In the genomic region with DNA sequence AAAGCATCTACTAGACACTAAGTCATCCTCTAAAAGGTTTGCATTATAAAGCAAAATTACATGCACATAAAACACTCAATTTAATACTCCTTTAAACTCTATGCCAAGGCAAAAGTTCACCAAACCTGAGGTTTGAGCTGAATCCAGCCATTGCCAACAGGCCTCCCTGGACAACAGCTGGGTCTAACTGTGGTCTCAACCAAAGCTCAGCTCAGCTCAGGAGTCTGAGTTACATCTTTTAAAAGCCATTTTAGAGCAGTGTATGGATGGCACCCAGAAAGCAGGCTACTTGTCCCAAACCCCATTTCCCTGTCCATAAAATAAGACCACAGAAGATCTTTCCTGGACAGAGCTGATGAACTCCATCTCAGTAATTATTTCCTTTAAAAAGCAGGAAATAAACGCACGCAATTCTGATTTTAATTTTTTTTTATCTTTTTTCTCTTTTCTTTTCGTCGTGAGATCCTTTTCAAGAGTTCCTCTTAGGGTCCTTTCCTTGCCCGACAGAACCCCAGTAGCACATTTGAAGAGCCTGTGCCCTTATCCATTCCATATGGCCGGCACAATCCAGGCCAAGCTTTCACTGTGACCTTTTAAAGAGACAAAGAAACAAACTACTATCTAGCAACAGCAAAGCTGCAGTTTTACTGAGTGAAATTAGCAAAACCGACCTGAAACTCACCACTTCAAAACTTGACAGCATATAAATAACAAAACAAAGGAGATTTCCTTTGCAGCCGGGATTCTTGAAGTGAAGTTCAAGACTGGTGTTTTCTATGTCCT, we compare ENCODE assay signal across 8 mouse cellular contexts. TPM values are rescaled to one million over a fixed set of nuclear protein-coding genes. Genes with fewer than 3 reads are reported as not detected.
A peak's percentile ranks its signal among the peaks of the same experiment; 100 is the strongest.
DNase-seq lines count a peak whose midpoint lies in the region; ATAC-seq and TF ChIP-seq lines count a peak whose summit lies in the region.

No protein-coding gene starts in this region.

- peak overlapping the region; percentile 94 for H3K4me3 ChIP-seq in forebrain, embryonic 14.5 days (ENCODE audit: low read depth, low read length)
- H3K4me3 ChIP-seq in hindbrain, embryonic 12.5 days: peak overlapping the region; percentile 76
- peak overlapping the region; percentile 82 for H3K4me3 ChIP-seq in limb, embryonic 13.5 days
- H3K4me3 ChIP-seq in midbrain, postnatal 0 days (ENCODE audit: low read depth, low read length): peak overlapping the region; percentile 96

- H3K27ac ChIP-seq in forebrain, embryonic 14.5 days (ENCODE audit: low read depth, low read length): peak overlapping the region; percentile 93; the same call in 1 of the 2 replicates
- peak overlapping the region; percentile 98 for H3K27ac ChIP-seq in hindbrain, embryonic 12.5 days
- H3K27ac ChIP-seq in limb, embryonic 13.5 days: no peak overlapping the region
- H3K27ac ChIP-seq in midbrain, postnatal 0 days (ENCODE audit: low read depth, low read length): no peak overlapping the region

- 0 out of 2 replicates have a peak, but pooled peaks cover 8% of the 10 kb centered on the region for H3K36me3 ChIP-seq in forebrain, embryonic 14.5 days (ENCODE audit: control insufficient read depth, insufficient read depth, low read length)
- peaks cover 6% of the 10 kb centered on the region; the same call in 1 of the 2 replicates for H3K36me3 ChIP-seq in hindbrain, embryonic 12.5 days
- H3K36me3 ChIP-seq in limb, embryonic 13.5 days: no peaks in the 10 kb centered on the region
- H3K36me3 ChIP-seq in midbrain, postnatal 0 days (ENCODE audit: insufficient read depth, low read length): no peaks in the 10 kb centered on the region

- peak overlapping the region; percentile 95 for H3K9ac ChIP-seq in forebrain, embryonic 14.5 days (ENCODE audit: low read length)
- peak overlapping the region; percentile 96 for H3K9ac ChIP-seq in hindbrain, embryonic 12.5 days
- no peak overlapping the region for H3K9ac ChIP-seq in limb, embryonic 13.5 days
- peak overlapping the region; percentile 84 for H3K9ac ChIP-seq in midbrain, postnatal 0 days (replicated peaks; ENCODE audit: low read length, poor library complexity, severe bottlenecking)

- 4% methylated on average over 8 of the region's 8 CpGs for WGBS in forebrain, embryonic 14.5 days
- WGBS in hindbrain, embryonic 12.5 days: 5% methylated on average over 8 of the region's 8 CpGs
- 6% methylated on average over 8 of the region's 8 CpGs for WGBS in limb, embryonic 13.5 days
- WGBS in midbrain, postnatal 0 days: 6% methylated on average over 8 of the region's 8 CpGs

- H3K4me2 ChIP-seq in forebrain, embryonic 14.5 days (ENCODE audit: low read length): peak overlapping the region; percentile 85
- H3K4me2 ChIP-seq in hindbrain, embryonic 12.5 days (replicated peaks): peak overlapping the region; percentile 64
- peak overlapping the region; percentile 89 for H3K4me2 ChIP-seq in limb, embryonic 13.5 days (replicated peaks)
- H3K4me2 ChIP-seq in midbrain, postnatal 0 days (ENCODE audit: low read depth, low read length, poor library complexity, severe bottlenecking): peak overlapping the region; percentile 81

- H3K4me1 ChIP-seq in forebrain, embryonic 14.5 days (ENCODE audit: control insufficient read depth, insufficient read depth, low read length): peaks cover 10% of the 10 kb centered on the region; the same call in 1 of the 2 replicates
- H3K4me1 ChIP-seq in hindbrain, embryonic 12.5 days: peaks cover 13% of the 10 kb centered on the region
- 0 out of 2 replicates have a peak, but pooled peaks cover 10% of the 10 kb centered on the region for H3K4me1 ChIP-seq in limb, embryonic 13.5 days
- 0 out of 2 replicates have a peak, but pooled peaks cover 3% of the 10 kb centered on the region for H3K4me1 ChIP-seq in midbrain, postnatal 0 days (ENCODE audit: insufficient read depth, low read length)

- H3K9me3 ChIP-seq in forebrain, embryonic 14.5 days (replicated peaks; ENCODE audit: control insufficient read depth, low read length): no peaks in the 10 kb centered on the region
- H3K9me3 ChIP-seq in hindbrain, embryonic 12.5 days (replicated peaks): no peaks in the 10 kb centered on the region
- no peaks in the 10 kb centered on the region for H3K9me3 ChIP-seq in limb, embryonic 13.5 days
- no peaks in the 10 kb centered on the region for H3K9me3 ChIP-seq in midbrain, postnatal 0 days (ENCODE audit: low read length)

- no peak for ATAC-seq in forebrain, embryonic 14.5 days
- ATAC-seq in hindbrain, embryonic 12.5 days (ENCODE audit: low FRiP score): no peak
- no peak for ATAC-seq in limb, embryonic 13.5 days (ENCODE audit: low FRiP score, low read depth)
- no peak for ATAC-seq in midbrain, postnatal 0 days (ENCODE audit: low FRiP score)
- no peak for ATAC-seq in frontal cortex, adult (ENCODE audit: low TSS enrichment)

- DNase-seq in gastrocnemius, adult 18-20 months (ENCODE audit: low spot score): peak; percentile 72
- no peak for DNase-seq in gastrocnemius, postnatal 25 days
- DNase-seq in brain, adult 2 months (ENCODE audit: low read depth, low spot score): peak; percentile 86
- DNase-seq in forebrain, embryonic 14.5 days (ENCODE audit: low spot score): peak; percentile 72
- peak; percentile 72 for DNase-seq in midbrain, postnatal 0 days (ENCODE audit: low spot score)

- no peaks in the 10 kb centered on the region for H3K27me3 ChIP-seq in forebrain, embryonic 14.5 days (replicated peaks; ENCODE audit: control insufficient read depth, insufficient read depth, low read length)
- H3K27me3 ChIP-seq in hindbrain, embryonic 12.5 days: no peaks in the 10 kb centered on the region
- H3K27me3 ChIP-seq in limb, embryonic 13.5 days: peaks cover 14% of the 10 kb centered on the region
- no peaks in the 10 kb centered on the region for H3K27me3 ChIP-seq in midbrain, postnatal 0 days (ENCODE audit: insufficient read depth, low read length)

- no peak for TF ChIP-seq CTCF in midbrain, postnatal 0 days (IDR thresholded peaks at IDR 0.05)

RNA-seq across cellular contexts. Expression of gene Satb1, which starts 21.8 kb away (rescaled TPM):
- 10 to 100 TPM; 80.1 to 80.2 TPM for total RNA-seq in gastrocnemius, adult 18-20 months (2021)
- total RNA-seq in gastrocnemius, postnatal 25 days (2021): 10 to 100 TPM; 64.0 to 78.8 TPM
- 24.2 and 33.5 TPM in 2 replicates for polyA plus RNA-seq in forebrain, embryonic 14.5 days (2014; fragmentation: Nextera tagmentation; extraction: Ambion mirVana)
- 30.7 and 33.6 TPM in 2 replicates for polyA plus RNA-seq in hindbrain, embryonic 12.5 days (2016; fragmentation: Nextera tagmentation; extraction: Ambion mirVana)
- polyA plus RNA-seq in limb, embryonic 13.5 days (2015; fragmentation: Nextera tagmentation; extraction: Ambion mirVana): 15.0 and 16.1 TPM in 2 replicates
- total RNA-seq in midbrain, postnatal 0 days (2014; rRNA removed): 26.6 and 29.8 TPM in 2 replicates
- polyA plus RNA-seq in midbrain, postnatal 0 days (2015; fragmentation: Nextera tagmentation; extraction: Ambion mirVana): 11.7 and 13.6 TPM in 2 replicates

Comparison
In these comparisons a context has a peak if more than half of its experiments do, and no peak if none do; other contexts are left out.
1. H3K27ac ChIP-seq: peak in forebrain, embryonic 14.5 days (single experiment) and hindbrain, embryonic 12.5 days (single experiment); none in limb, embryonic 13.5 days (single experiment) and midbrain, postnatal 0 days (single experiment).
2. Peak in every context shown above with its lines, with median percentiles within 50 percentile points of each other: H3K4me2 ChIP-seq and H3K4me3 ChIP-seq.